Mouse (Mus musculus): Measurements from ENCODE around the gene Oard1. TPM values are rescaled to one million over a fixed set of nuclear protein-coding genes. Genes with fewer than 3 reads are reported as not detected.

Oard1 gene
- polyA plus RNA-seq, 1 experiment from 2014 or later = 46.4 TPM

- H3K9ac ChIP-seq (ENCODE audit: low read length) = peak overlapping the region; percentile 35; the same call in 1 of the 2 replicates
- peaks cover 5 to 20% of the 10 kb centered on the region in 2 experiments; a peak in 3 of 4 replicates for H3K4me1 ChIP-seq (ENCODE audit: control insufficient read depth in 2 of 2, insufficient read depth in 2 of 2, low read length in 2 of 2)
- WGBS = 61% methylated on average over 1 of the region's 1 CpGs
- H3K27me3 ChIP-seq (ENCODE audit: control insufficient read depth, insufficient read depth, low read length) = no peaks in the 10 kb centered on the region
- H3K9me3 ChIP-seq (ENCODE audit: control insufficient read depth, low read length) = no peaks in the 10 kb centered on the region
- peaks cover 99% of the 10 kb centered on the region for H3K36me3 ChIP-seq (ENCODE audit: control insufficient read depth, insufficient read depth, low read length)
- ATAC-seq (ENCODE audit: insufficient number of reproducible peaks, insufficient read depth, low FRiP score, low read depth) = no peak
- H3K27ac ChIP-seq (replicated peaks in 1 of 2; ENCODE audit: control insufficient read depth in 1 of 2, insufficient read depth in 1 of 2, low read depth in 2 of 2, low read length in 2 of 2) = peak overlapping the region; percentile 31 to 56; a peak in 1 of 4 replicates
- no peak overlapping the region for H3K4me3 ChIP-seq (ENCODE audit: control insufficient read depth in 1 of 2, insufficient read depth in 1 of 2, low read depth in 1 of 2, low read length in 2 of 2)
- peak overlapping the region; percentile 30 for H3K4me2 ChIP-seq (ENCODE audit: low read length)
Observed at GRCm38 (mm10) chr17:48418781-48419180, 9.0 kb downstream of the Oard1 start.

DNA sequence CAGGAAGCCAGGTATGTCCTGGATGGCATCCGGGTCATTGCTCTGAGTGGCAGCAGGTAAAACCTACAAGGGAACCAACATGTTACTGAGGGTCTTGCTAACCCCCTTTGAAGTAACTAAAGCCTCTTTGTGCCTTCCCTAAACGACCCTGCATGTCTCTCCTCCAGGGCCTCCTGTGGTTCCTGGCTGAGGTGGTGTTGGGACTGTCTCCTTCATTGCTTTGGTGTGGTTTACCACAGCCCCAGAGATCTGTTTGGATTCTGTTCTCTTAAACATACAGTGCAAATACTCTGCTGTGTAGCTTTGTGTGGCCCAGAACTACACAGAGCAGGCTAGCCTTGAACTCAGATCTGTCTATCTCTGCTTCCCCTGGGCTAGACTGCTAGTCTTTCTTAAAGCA lies 9.8 kb downstream of the Oard1 start:
- no peak overlapping the region for H3K9ac ChIP-seq (ENCODE audit: low read length)
- WGBS = 59% methylated on average over 2 of the region's 2 CpGs
- no peak overlapping the region for H3K4me2 ChIP-seq (ENCODE audit: low read length)
- H3K27ac ChIP-seq (replicated peaks in 1 of 2; ENCODE audit: control insufficient read depth in 1 of 2, insufficient read depth in 1 of 2, low read depth in 2 of 2, low read length in 2 of 2) = no peak overlapping the region
- no peaks in the 10 kb centered on the region for H3K9me3 ChIP-seq (ENCODE audit: control insufficient read depth, low read length)
- H3K36me3 ChIP-seq (ENCODE audit: control insufficient read depth, insufficient read depth, low read length) = peaks cover 99% of the 10 kb centered on the region
- no peak overlapping the region for H3K4me3 ChIP-seq (ENCODE audit: control insufficient read depth in 1 of 2, insufficient read depth in 1 of 2, low read depth in 1 of 2, low read length in 2 of 2)
- peaks cover 5 to 20% of the 10 kb centered on the region in 2 experiments; a peak in 3 of 4 replicates for H3K4me1 ChIP-seq (ENCODE audit: control insufficient read depth in 2 of 2, insufficient read depth in 2 of 2, low read length in 2 of 2)
- no peaks in the 10 kb centered on the region for H3K27me3 ChIP-seq (ENCODE audit: control insufficient read depth, insufficient read depth, low read length)
- no peak for ATAC-seq (ENCODE audit: insufficient number of reproducible peaks, insufficient read depth, low FRiP score, low read depth)

DNA sequence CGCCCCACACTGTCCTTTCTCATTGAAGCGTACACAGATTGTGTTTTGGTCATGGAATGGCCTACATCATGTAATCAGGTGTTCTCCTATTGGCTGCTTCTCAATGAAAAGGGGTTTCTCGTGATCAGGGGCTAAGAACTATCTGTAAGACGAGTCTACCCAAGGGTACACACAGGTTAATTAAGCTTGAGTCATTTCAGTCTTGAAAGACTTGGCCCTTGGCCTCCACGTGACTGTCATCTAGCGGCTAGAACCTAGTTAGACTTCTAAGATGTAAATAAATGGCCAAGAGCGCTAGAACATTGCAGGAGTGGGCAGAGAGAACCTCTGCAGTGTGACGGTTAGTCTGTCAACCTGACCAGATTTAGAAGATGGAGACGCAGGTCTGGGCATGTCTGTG lies 14.4 kb downstream of the Oard1 start:
- Histone ChIP-seq H3K9me3 (ENCODE audit: control insufficient read depth, low read length) (no peaks in the 10 kb centered on the region), H3K27ac (replicated peaks in 1 of 2; ENCODE audit: control insufficient read depth in 1 of 2, insufficient read depth in 1 of 2, low read depth in 2 of 2, low read length in 2 of 2) (no peak overlapping the region), H3K36me3 (ENCODE audit: control insufficient read depth, insufficient read depth, low read length) (peaks cover 68% of the 10 kb centered on the region), H3K4me3 (ENCODE audit: control insufficient read depth in 1 of 2, insufficient read depth in 1 of 2, low read depth in 1 of 2, low read length in 2 of 2) (no peak overlapping the region), H3K4me1 (ENCODE audit: control insufficient read depth in 2 of 2, insufficient read depth in 2 of 2, low read length in 2 of 2) (peaks cover 28 to 41% of the 10 kb centered on the region in 2 experiments), H3K27me3 (ENCODE audit: control insufficient read depth, insufficient read depth, low read length) (no peaks in the 10 kb centered on the region), H3K4me2 (ENCODE audit: low read length) (no peak overlapping the region), H3K9ac (ENCODE audit: low read length) (no peak overlapping the region)
- no peak for ATAC-seq (ENCODE audit: insufficient number of reproducible peaks, insufficient read depth, low FRiP score, low read depth)
- 85% methylated on average over 9 of the region's 9 CpGs for WGBS

GRCm38 (mm10) chr17:48425823-48426612 lies 16.2 kb downstream of the Oard1 start:
- ATAC-seq (ENCODE audit: insufficient number of reproducible peaks, insufficient read depth, low FRiP score, low read depth) = 0 out of 2 replicates have a peak, but pooled peaks have one; percentile 12
- H3K36me3 ChIP-seq (ENCODE audit: control insufficient read depth, insufficient read depth, low read length) = peaks cover 58% of the 10 kb centered on the region
- 19% methylated on average over 9 of the region's 9 CpGs for WGBS
- H3K4me3 ChIP-seq (ENCODE audit: control insufficient read depth in 1 of 2, insufficient read depth in 1 of 2, low read depth in 1 of 2, low read length in 2 of 2) = no peak overlapping the region
- peak overlapping the region; percentile 44 for H3K9ac ChIP-seq (ENCODE audit: low read length)
- peaks cover 33 to 55% of the 10 kb centered on the region in 2 experiments for H3K4me1 ChIP-seq (ENCODE audit: control insufficient read depth in 2 of 2, insufficient read depth in 2 of 2, low read length in 2 of 2)
- H3K27me3 ChIP-seq (ENCODE audit: control insufficient read depth, insufficient read depth, low read length) = no peaks in the 10 kb centered on the region
- no peaks in the 10 kb centered on the region for H3K9me3 ChIP-seq (ENCODE audit: control insufficient read depth, low read length)
- H3K4me2 ChIP-seq (ENCODE audit: low read length) = peak overlapping the region; percentile 52
- peak overlapping the region; percentile 38 to 72 for H3K27ac ChIP-seq (replicated peaks in 1 of 2; ENCODE audit: control insufficient read depth in 1 of 2, insufficient read depth in 1 of 2, low read depth in 2 of 2, low read length in 2 of 2)

GRCm38 (mm10) chr17:48426991-48427750 lies 17.4 kb downstream of the Oard1 start:
- WGBS = 29% methylated on average over 13 of the region's 13 CpGs
- ATAC-seq (ENCODE audit: insufficient number of reproducible peaks, insufficient read depth, low FRiP score, low read depth) = no peak
- H3K4me1 ChIP-seq (ENCODE audit: control insufficient read depth in 2 of 2, insufficient read depth in 2 of 2, low read length in 2 of 2) = peaks cover 36 to 55% of the 10 kb centered on the region in 2 experiments
- H3K9ac ChIP-seq (ENCODE audit: low read length) = peak overlapping the region; percentile 60; the same call in 1 of the 2 replicates
- H3K36me3 ChIP-seq (ENCODE audit: control insufficient read depth, insufficient read depth, low read length) = peaks cover 46% of the 10 kb centered on the region
- peak overlapping the region in 1 of 2 experiments; percentile 6; a peak in 1 of 4 replicates for H3K4me3 ChIP-seq (ENCODE audit: control insufficient read depth in 1 of 2, insufficient read depth in 1 of 2, low read depth in 1 of 2, low read length in 2 of 2)
- H3K9me3 ChIP-seq (ENCODE audit: control insufficient read depth, low read length) = no peaks in the 10 kb centered on the region
- no peaks in the 10 kb centered on the region for H3K27me3 ChIP-seq (ENCODE audit: control insufficient read depth, insufficient read depth, low read length)
- H3K4me2 ChIP-seq (ENCODE audit: low read length) = peak overlapping the region; percentile 52
- peak overlapping the region; percentile 77 to 80 for H3K27ac ChIP-seq (replicated peaks in 1 of 2; ENCODE audit: control insufficient read depth in 1 of 2, insufficient read depth in 1 of 2, low read depth in 2 of 2, low read length in 2 of 2)

- Histone ChIP-seq H3K4me2 (ENCODE audit: low read length) (peak overlapping the region; percentile 76), H3K27ac (replicated peaks in 1 of 2; ENCODE audit: control insufficient read depth in 1 of 2, insufficient read depth in 1 of 2, low read depth in 2 of 2, low read length in 2 of 2) (peak overlapping the region; percentile 56 to 80; a peak in 3 of 4 replicates), H3K4me3 (ENCODE audit: control insufficient read depth in 1 of 2, insufficient read depth in 1 of 2, low read depth in 1 of 2, low read length in 2 of 2) (no peak overlapping the region), H3K27me3 (ENCODE audit: control insufficient read depth, insufficient read depth, low read length) (no peaks in the 10 kb centered on the region), H3K4me1 (ENCODE audit: control insufficient read depth in 2 of 2, insufficient read depth in 2 of 2, low read length in 2 of 2) (peaks cover 40 to 58% of the 10 kb centered on the region in 2 experiments), H3K9me3 (ENCODE audit: control insufficient read depth, low read length) (no peaks in the 10 kb centered on the region), H3K9ac (ENCODE audit: low read length) (peak overlapping the region; percentile 54), H3K36me3 (ENCODE audit: control insufficient read depth, insufficient read depth, low read length) (peaks cover 38% of the 10 kb centered on the region)
- no peak for ATAC-seq (ENCODE audit: insufficient number of reproducible peaks, insufficient read depth, low FRiP score, low read depth)
- 50% methylated on average over 11 of the region's 11 CpGs for WGBS
Observed at GRCm38 (mm10) chr17:48427852-48428530, 18.2 kb downstream of the Oard1 start.

- peaks cover 45 to 66% of the 10 kb centered on the region in 2 experiments for H3K4me1 ChIP-seq (ENCODE audit: control insufficient read depth in 2 of 2, insufficient read depth in 2 of 2, low read length in 2 of 2)
- H3K9me3 ChIP-seq (ENCODE audit: control insufficient read depth, low read length) = no peaks in the 10 kb centered on the region
- H3K4me2 ChIP-seq (ENCODE audit: low read length) = peak overlapping the region; percentile 76
Observed at GRCm38 (mm10) chr17:48430394-48430793, 20.6 kb downstream of the Oard1 start.

More at GRCm38 (mm10) chr17:48430394-48430793, 20.6 kb downstream of the Oard1 start:
- H3K36me3 ChIP-seq (ENCODE audit: control insufficient read depth, insufficient read depth, low read length) = peaks cover 16% of the 10 kb centered on the region
- peak overlapping the region; percentile 35 to 56 for H3K4me3 ChIP-seq (ENCODE audit: control insufficient read depth in 1 of 2, insufficient read depth in 1 of 2, low read depth in 1 of 2, low read length in 2 of 2)
- WGBS = 8% methylated on average over 5 of the region's 5 CpGs
- H3K27me3 ChIP-seq (ENCODE audit: control insufficient read depth, insufficient read depth, low read length) = no peaks in the 10 kb centered on the region
- peak overlapping the region; percentile 84 to 94; a peak in 3 of 4 replicates for H3K27ac ChIP-seq (replicated peaks in 1 of 2; ENCODE audit: control insufficient read depth in 1 of 2, insufficient read depth in 1 of 2, low read depth in 2 of 2, low read length in 2 of 2)
- peak; percentile 48; the same call in 1 of the 2 replicates for ATAC-seq (ENCODE audit: insufficient number of reproducible peaks, insufficient read depth, low FRiP score, low read depth)
- peak overlapping the region; percentile 79 for H3K9ac ChIP-seq (ENCODE audit: low read length)
